Mouse (Mus musculus): ENCODE results near the gene Ptprm.

Gene Ptprm

GRCm38 (mm10) chr17:66712456-66713205 lies 641.6 kb downstream of the Ptprm start:
- no peak for DNase-seq (ENCODE audit: low spot score)

- DNase-seq (ENCODE audit: low spot score) = no peak
Observed at GRCm38 (mm10) chr17:66711221-66712016, 642.8 kb downstream of the Ptprm start.

DNA sequence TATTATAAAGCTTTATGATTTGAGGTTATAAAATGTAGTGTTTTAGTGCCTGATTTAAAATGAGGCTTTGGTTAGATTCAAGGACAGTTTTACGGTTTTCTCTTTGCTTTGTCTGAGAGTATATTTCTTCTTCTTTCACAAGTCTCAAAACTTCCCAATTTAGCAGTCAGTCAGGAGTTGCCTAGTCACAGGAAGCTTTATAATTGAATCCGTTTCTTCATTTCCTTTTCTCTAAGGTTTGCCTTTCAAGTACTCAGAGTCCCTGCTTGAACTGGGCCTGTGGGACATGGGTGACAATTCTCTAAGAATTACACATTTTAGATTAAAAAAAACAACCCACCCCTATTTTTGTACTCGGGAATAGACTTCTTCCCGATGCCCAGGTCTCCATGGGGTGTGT lies 643.7 kb downstream of the Ptprm start:
- no peak for DNase-seq (ENCODE audit: low spot score)

GRCm38 (mm10) chr17:66708748-66709147 lies 645.5 kb downstream of the Ptprm start:
- no peak for DNase-seq (ENCODE audit: low spot score)

DNA sequence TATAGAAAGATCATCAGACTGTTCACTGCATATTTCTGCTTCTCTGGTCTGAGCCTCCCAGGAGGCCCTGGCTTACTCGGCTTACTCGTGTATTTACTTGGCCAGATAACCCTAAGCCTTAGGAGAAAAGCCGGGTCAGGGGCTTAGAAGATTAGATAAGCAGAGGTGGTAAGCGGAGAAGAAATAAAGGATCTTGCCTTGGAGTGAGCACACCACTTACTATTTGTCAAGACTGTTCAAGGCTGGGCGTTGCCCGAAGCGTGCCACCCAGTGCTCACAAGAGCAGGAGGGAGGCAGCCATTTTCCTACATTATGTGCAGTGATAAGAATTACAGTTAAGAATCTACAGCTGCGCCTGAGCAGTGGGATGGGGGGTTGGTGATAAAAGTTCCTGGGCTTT lies 646.6 kb downstream of the Ptprm start:
- peak; percentile 14 for DNase-seq (ENCODE audit: low spot score)

- peak; percentile 15 for DNase-seq (ENCODE audit: low spot score)
Observed at GRCm38 (mm10) chr17:66701358-66702184, 652.7 kb downstream of the Ptprm start.

- DNase-seq (ENCODE audit: low spot score) = no peak
Observed at GRCm38 (mm10) chr17:66699896-66700295, 654.4 kb downstream of the Ptprm start.

DNA sequence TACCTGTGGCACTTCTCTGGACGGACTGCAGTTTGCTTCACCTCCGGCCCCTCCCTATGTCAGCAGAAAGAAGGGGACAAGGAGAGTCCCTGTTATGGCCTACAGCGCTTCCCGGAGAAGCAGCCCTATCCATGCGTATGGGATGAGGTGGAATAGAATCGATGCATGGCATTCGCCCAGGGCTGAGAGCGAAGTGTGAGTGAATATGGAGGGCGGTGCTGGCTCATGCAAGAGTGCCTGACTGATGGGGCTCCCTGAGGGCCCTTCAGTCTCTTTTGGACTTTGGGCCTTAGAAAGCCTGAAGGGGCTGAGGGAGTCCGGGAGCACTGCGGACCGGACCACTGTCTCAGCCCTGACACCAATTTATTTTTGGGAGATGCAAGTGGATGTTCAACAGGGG lies 656.6 kb downstream of the Ptprm start:
- no peak for DNase-seq (ENCODE audit: low spot score)

- DNase-seq (ENCODE audit: low spot score) = no peak
Observed at GRCm38 (mm10) chr17:66696531-66697172, 657.6 kb downstream of the Ptprm start.

GRCm38 (mm10) chr17:66694326-66694725 lies 659.9 kb downstream of the Ptprm start:
- no peak for DNase-seq (ENCODE audit: low spot score)

DNA sequence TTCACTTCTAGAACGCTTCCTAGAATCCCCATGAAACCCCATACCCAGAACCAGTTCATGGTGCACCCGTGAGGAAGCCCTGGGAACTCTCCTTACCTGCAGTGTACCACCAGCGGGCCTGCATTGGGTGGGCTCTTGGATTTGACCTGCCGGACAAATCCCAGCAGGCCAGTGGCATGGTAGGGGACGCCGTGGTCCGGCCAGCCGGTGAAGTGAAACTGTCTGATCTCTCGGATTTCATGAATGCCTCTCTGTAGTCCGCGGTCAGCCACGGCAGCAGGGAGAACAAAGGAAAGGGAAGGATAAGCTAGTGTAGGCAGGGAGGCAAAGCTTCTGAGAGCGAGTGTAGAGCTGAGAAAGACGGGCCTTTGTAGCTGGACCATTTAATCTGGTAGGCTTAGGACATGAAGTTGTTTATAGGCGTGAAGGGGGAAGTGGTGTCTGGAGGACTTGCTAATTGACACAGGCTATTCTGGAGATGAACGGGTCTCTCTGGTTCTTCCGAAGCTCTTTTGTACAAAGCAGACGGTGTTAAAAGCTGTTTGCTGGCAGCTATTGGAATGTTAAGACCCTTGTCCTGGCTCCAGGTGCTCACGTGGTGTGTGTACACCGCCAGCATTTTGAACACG lies 660.5 kb downstream of the Ptprm start:
- no peak for DNase-seq (ENCODE audit: low spot score)

DNA sequence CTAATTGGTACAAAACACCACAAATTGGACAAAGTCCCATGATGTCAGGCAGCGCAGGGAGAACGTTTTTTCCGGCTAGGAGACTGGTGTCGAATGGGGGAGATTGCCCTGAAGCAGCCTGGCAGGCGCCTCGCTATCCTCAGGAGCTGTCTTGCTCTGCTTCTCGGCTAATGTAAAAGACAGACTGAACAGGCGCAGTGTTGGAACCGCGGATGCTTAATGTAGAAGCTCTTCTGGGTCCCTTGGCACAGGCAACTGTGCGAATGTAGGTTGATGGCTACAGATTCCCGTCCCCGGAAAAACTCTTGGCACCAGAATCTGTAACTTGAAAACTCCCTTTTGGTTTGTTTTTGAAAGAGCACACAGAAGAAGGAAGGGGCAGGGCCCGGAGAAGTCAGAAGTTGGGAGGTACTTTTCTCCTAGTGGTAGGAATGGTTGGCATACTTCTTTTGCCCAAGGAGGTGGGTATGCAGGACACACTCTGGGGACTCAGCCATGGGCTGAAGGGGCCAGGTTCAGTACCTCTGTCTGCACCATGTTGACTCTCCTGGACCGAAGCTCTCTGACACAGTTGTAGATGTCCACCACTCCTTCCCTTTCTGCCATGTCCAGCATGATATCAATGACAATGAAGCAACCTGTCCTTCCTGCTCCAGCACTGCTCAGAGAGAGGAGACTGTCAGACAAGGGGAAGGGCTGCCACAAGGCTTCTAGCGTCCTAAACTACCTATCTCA lies 661.1 kb downstream of the Ptprm start:
- no peak for DNase-seq (ENCODE audit: low spot score)

DNA sequence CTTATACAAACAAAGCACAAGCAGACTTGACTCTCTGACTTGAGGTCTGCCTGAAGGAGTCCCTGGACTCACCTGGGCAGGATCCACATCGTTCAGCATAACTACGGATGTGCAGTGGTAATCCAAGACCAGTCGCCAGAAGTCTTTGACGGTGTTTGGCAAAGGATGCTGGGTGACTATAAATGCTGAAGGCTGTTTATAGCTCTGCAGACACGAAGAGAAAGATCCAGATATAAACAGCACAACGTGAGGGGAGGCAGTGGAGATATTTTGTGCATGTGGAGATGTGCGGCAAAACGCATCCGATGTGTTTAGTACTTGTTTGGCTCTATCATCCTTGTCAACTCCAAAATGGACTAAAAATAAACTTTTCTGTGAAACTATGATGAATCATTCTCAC lies 666.1 kb downstream of the Ptprm start:
- no peak for DNase-seq (ENCODE audit: low spot score)

DNA sequence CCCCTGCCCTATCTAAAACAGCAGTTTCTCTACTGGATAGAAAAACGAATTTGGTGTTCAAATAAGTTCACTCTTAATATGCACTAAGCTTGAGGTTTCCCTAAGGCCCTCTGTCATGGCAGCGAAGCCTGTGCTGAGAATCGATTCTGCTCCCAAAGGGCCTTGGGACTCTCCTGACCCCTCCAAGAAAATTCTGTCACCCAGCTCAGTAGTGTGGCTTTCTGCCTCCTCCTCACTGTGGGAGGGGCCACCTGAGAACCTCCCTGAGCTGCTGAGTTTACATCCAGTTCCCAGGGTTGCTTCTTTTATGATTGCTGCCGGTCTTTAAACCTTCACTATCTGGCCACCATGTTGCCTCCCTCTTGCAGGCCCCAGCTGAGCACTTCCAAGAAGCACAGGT lies 666.7 kb downstream of the Ptprm start:
- DNase-seq (ENCODE audit: low spot score) = no peak

DNA sequence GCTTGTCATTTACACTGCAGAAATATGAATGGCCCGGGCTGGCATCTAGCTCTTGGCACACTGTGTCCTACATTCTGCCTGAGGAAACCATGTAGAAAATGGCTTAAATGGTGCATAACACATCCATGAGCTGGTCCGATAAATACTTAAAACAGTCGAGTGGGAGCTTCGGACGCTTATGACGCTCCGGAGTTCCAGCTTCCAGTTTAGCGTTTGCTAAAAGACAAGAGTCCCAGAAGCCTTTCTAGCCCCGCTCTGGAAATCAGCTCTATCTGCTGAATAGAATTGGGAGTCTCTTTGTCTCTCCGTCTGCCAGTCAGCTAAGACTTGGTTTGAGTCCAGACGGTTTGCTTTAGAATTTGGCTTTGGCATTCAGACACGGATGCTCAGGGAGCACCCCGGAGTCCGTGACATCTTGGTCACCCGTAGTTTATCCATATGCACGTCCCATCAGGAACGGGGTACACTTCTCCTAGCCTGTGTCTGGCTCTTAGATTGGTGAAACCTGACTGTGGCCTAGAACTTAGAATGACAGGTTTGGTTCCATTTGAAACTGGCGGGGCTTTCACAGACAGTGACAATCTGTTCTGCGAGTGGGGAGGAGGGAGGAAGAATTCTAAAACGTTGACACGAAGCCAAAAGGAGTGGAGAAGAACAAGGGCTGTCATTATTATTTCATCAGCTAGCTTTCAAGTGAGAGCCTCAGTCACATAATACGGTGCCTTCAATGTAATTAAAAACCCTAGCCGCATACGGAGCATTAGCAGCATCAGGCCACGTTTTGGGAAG lies 667.4 kb downstream of the Ptprm start:
- no peak for DNase-seq (ENCODE audit: low spot score)

GRCm38 (mm10) chr17:66683411-66683810 lies 670.8 kb downstream of the Ptprm start:
- DNase-seq (ENCODE audit: low spot score) = no peak

GRCm38 (mm10) chr17:66680662-66681061 lies 673.6 kb downstream of the Ptprm start:
- peak; percentile 33 for DNase-seq (ENCODE audit: low spot score)

DNA sequence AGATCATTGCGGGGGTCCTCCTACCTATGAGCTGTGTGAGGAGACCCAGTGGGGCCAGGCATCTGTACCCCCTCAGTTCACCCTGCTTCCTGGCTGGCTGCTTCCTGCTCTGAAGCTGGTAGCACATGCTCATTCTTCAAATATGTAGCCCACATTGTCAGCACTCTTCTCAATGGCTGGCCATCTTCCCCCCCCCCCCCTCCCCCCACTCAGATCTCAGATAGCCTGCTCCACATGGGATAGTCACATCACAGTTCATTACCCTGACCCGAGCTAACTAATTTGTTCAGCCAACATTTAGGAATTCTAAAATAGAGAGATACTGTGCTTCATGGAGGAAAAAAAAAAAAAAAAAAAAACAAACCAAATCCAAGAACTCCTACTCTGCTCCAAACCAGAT lies 679.6 kb downstream of the Ptprm start:
- no peak for DNase-seq (ENCODE audit: low spot score)

- no peak for DNase-seq (ENCODE audit: low spot score)
Observed at GRCm38 (mm10) chr17:66671715-66672230, 682.5 kb downstream of the Ptprm start.

- no peak for DNase-seq (ENCODE audit: low spot score)
Observed at GRCm38 (mm10) chr17:66671287-66671686, 683.0 kb downstream of the Ptprm start.
